10 mouse cellular contexts compared by ENCODE assay signal in genomic region chr13:23682623-23682946, GRCm38 (mm10). TPM values are rescaled to one million over a fixed set of nuclear protein-coding genes. Genes with fewer than 3 reads are reported as not detected.
A peak's percentile ranks its signal among the peaks of the same experiment; 100 is the strongest.
DNase-seq lines count a peak whose midpoint lies in the region; ATAC-seq and TF ChIP-seq lines count a peak whose summit lies in the region.
"Had no signal": no experiment of that assay in that cellular context is flagged by ENCODE, and none has a peak within 500 bp of the region (broad histone marks: within the 10 kb centered on the region; RNA-seq: fewer than 3 reads in every experiment).

No protein-coding gene starts in this region.

- WGBS in lung, embryonic 16.5 days = 22% methylated on average over 1 of the region's 1 CpGs
- 74% methylated on average over 1 of the region's 1 CpGs for WGBS in limb, embryonic 10.5 days
- 64% methylated on average over 1 of the region's 1 CpGs for WGBS in neural tube, embryonic 14.5 days

- no peaks in the 10 kb centered on the region for H3K27me3 ChIP-seq in lung, embryonic 16.5 days (ENCODE audit: control insufficient read depth, insufficient read depth, low read depth, low read length)
- H3K27me3 ChIP-seq in limb, embryonic 10.5 days (ENCODE audit: low read depth, poor library complexity, severe bottlenecking) = no peaks in the 10 kb centered on the region
- no peaks in the 10 kb centered on the region for H3K27me3 ChIP-seq in neural tube, embryonic 14.5 days (ENCODE audit: control insufficient read depth, insufficient read depth, low read length)

- no peaks in the 10 kb centered on the region for H3K9me3 ChIP-seq in lung, embryonic 16.5 days (ENCODE audit: control insufficient read depth, low read length)
- no peaks in the 10 kb centered on the region for H3K9me3 ChIP-seq in limb, embryonic 10.5 days (replicated peaks)
- no peaks in the 10 kb centered on the region for H3K9me3 ChIP-seq in neural tube, embryonic 14.5 days (ENCODE audit: control insufficient read depth, low read length)

- peak overlapping the region; percentile 46 for H3K4me3 ChIP-seq in lung, embryonic 16.5 days (ENCODE audit: low read length)
- H3K4me3 ChIP-seq in embryonic fibroblast, embryonic 13.5 days (ENCODE audit: insufficient read depth, low read length) = peak overlapping the region; percentile 49
- peak overlapping the region; percentile 50 for H3K4me3 ChIP-seq in limb, embryonic 10.5 days
- H3K4me3 ChIP-seq in neural tube, embryonic 14.5 days (ENCODE audit: low read depth, low read length) = no peak overlapping the region

- ATAC-seq in lung, embryonic 16.5 days (ENCODE audit: low read depth) = no peak
- ATAC-seq in neural tube, embryonic 14.5 days (ENCODE audit: low read depth) = no peak
- no peak for ATAC-seq in activated CD4-positive, CD25-positive, alpha-beta regulatory T cell, adult 4 months

- no peak for TF ChIP-seq CTCF in embryonic fibroblast, embryonic 13.5 days (IDR thresholded peaks at IDR 0.05; ENCODE audit: borderline replicate concordance, insufficient read depth, low read length)

- peak overlapping the region; percentile 94 for H3K27ac ChIP-seq in lung, embryonic 16.5 days (ENCODE audit: low read length)
- H3K27ac ChIP-seq in embryonic fibroblast, embryonic 13.5 days (ENCODE audit: insufficient read depth, low read length) = peak overlapping the region; percentile 70
- peak overlapping the region; percentile 87 for H3K27ac ChIP-seq in limb, embryonic 10.5 days
- no peak overlapping the region for H3K27ac ChIP-seq in neural tube, embryonic 14.5 days (ENCODE audit: low read depth, low read length)

- TF ChIP-seq POLR2A in embryonic fibroblast, embryonic 13.5 days (IDR thresholded peaks at IDR 0.05; ENCODE audit: low read depth, low read length) = no peak; the same call in 1 of the 2 replicates

- peaks cover 8% of the 10 kb centered on the region; the same call in 1 of the 2 replicates for H3K4me1 ChIP-seq in lung, embryonic 16.5 days (replicated peaks; ENCODE audit: control insufficient read depth, insufficient read depth, low read length)
- H3K4me1 ChIP-seq in embryonic fibroblast, embryonic 13.5 days (ENCODE audit: control insufficient read depth, insufficient read depth, low read length) = peaks cover 2% of the 10 kb centered on the region; the same call in 1 of the 2 replicates
- H3K4me1 ChIP-seq in limb, embryonic 10.5 days = peaks cover 20% of the 10 kb centered on the region
- H3K4me1 ChIP-seq in neural tube, embryonic 14.5 days (ENCODE audit: control insufficient read depth, insufficient read depth, low read length) = peaks cover 14% of the 10 kb centered on the region; the same call in 1 of the 2 replicates

- no peak for DNase-seq in lung, postnatal 25 days (ENCODE audit: low spot score)
- DNase-seq in limb, embryonic 10.5 days (ENCODE audit: low spot score) = no peak
- no peak for DNase-seq in adrenal gland, adult 8-10 months
- no peak for DNase-seq in cerebellum, postnatal 10 days
- DNase-seq: adrenal gland, postnatal 25 days; heart, postnatal 36 days had no signal

- H3K36me3 ChIP-seq in lung, embryonic 16.5 days (ENCODE audit: control insufficient read depth, insufficient read depth, low read length) = no peaks in the 10 kb centered on the region
- H3K36me3 ChIP-seq in limb, embryonic 10.5 days = no peaks in the 10 kb centered on the region
- H3K36me3 ChIP-seq in neural tube, embryonic 14.5 days (ENCODE audit: control insufficient read depth, insufficient read depth, low read length) = no peaks in the 10 kb centered on the region

- peak overlapping the region; percentile 61 for H3K9ac ChIP-seq in lung, embryonic 16.5 days (ENCODE audit: low read length)
- H3K9ac ChIP-seq in neural tube, embryonic 14.5 days (replicated peaks; ENCODE audit: low read depth, low read length) = no peak overlapping the region

- H3K4me2 ChIP-seq in lung, embryonic 16.5 days (ENCODE audit: low read depth, low read length) = peak overlapping the region; percentile 62
- H3K4me2 ChIP-seq in neural tube, embryonic 14.5 days (ENCODE audit: low read depth, low read length) = peak overlapping the region; percentile 61; the same call in 1 of the 2 replicates

RNA-seq across cellular contexts. Expression of gene Hist1h2ac, which starts 1.2 kb away (rescaled TPM):
- polyA plus RNA-seq in lung, embryonic 16.5 days (2015; fragmentation: Nextera tagmentation; extraction: Ambion mirVana) = 2.2 and 2.3 TPM in 2 replicates
- polyA plus RNA-seq in embryonic fibroblast, embryonic 13.5 days (2011; ENCODE audit: insufficient read length, low read depth, missing spikeins) = 0.79 and 0.82 TPM in 2 replicates
- 0.60 and 0.98 TPM in 2 replicates for polyA plus RNA-seq in limb, embryonic 10.5 days (2016; fragmentation: Nextera tagmentation; extraction: Ambion mirVana)
- polyA plus RNA-seq in neural tube, embryonic 14.5 days (2014; fragmentation: Nextera tagmentation; extraction: Ambion mirVana) = 0.17 and 0.41 TPM in 2 replicates
- under 1 TPM in 1 of 2 experiments, not detected in 1; 0.28 TPM for polyA plus RNA-seq in activated CD4-positive, CD25-positive, alpha-beta regulatory T cell, adult 4 months (2017; shearing (Covaris generic))
- 1 to 10 TPM; 1.8 to 3.2 (median 2.3) TPM for total RNA-seq in adrenal gland, adult 8-10 months (2022)

RNA-seq across cellular contexts. Expression of gene Hist1h2bc, which starts 1.4 kb away (rescaled TPM):
- 66.1 and 72.9 TPM in 2 replicates for polyA plus RNA-seq in lung, embryonic 16.5 days (2015; fragmentation: Nextera tagmentation; extraction: Ambion mirVana)
- polyA plus RNA-seq in embryonic fibroblast, embryonic 13.5 days (2011; ENCODE audit: insufficient read length, low read depth, missing spikeins) = 55.6 and 62.4 TPM in 2 replicates
- 16.9 and 17.0 TPM in 2 replicates for polyA plus RNA-seq in limb, embryonic 10.5 days (2016; fragmentation: Nextera tagmentation; extraction: Ambion mirVana)
- 11.6 and 20.8 TPM in 2 replicates for polyA plus RNA-seq in neural tube, embryonic 14.5 days (2014; fragmentation: Nextera tagmentation; extraction: Ambion mirVana)
- 1 to 10 TPM in 1 of 2 experiments, under 1 TPM in 1; 0.85 to 5.4 TPM for polyA plus RNA-seq in activated CD4-positive, CD25-positive, alpha-beta regulatory T cell, adult 4 months (2017; shearing (Covaris generic))
- total RNA-seq in adrenal gland, adult 8-10 months (2022) = 100 to 1,000 TPM; 105 to 176 (median 135) TPM

RNA-seq across cellular contexts. Expression of gene Hist1h1t, which starts 13.0 kb away (rescaled TPM):
- polyA plus RNA-seq in lung, embryonic 16.5 days (2015; fragmentation: Nextera tagmentation; extraction: Ambion mirVana) = 0.16 and 0.48 TPM in 2 replicates
- polyA plus RNA-seq in embryonic fibroblast, embryonic 13.5 days (2011; ENCODE audit: insufficient read length, low read depth, missing spikeins) = not detected in 2 replicates
- polyA plus RNA-seq in limb, embryonic 10.5 days (2016; fragmentation: Nextera tagmentation; extraction: Ambion mirVana) = 0.26 TPM in 1 of 2 replicates, not detected in the other
- polyA plus RNA-seq in neural tube, embryonic 14.5 days (2014; fragmentation: Nextera tagmentation; extraction: Ambion mirVana) = not detected in 2 replicates
- not detected for polyA plus RNA-seq in activated CD4-positive, CD25-positive, alpha-beta regulatory T cell, adult 4 months (2017; shearing (Covaris generic))
- under 1 TPM in 1 of 4 experiments, not detected in 3; 0.26 TPM for total RNA-seq in adrenal gland, adult 8-10 months (2022)
- total RNA-seq: adrenal gland, postnatal 25 days; heart, postnatal 36 days had no signal

RNA-seq across cellular contexts. Expression of gene Hist1h4c, which starts 15.7 kb away (rescaled TPM):
- polyA plus RNA-seq in lung, embryonic 16.5 days (2015; fragmentation: Nextera tagmentation; extraction: Ambion mirVana) = 6.2 and 6.6 TPM in 2 replicates
- polyA plus RNA-seq in embryonic fibroblast, embryonic 13.5 days (2011; ENCODE audit: insufficient read length, low read depth, missing spikeins) = 2.8 and 3.8 TPM in 2 replicates
- 6.4 and 6.5 TPM in 2 replicates for polyA plus RNA-seq in limb, embryonic 10.5 days (2016; fragmentation: Nextera tagmentation; extraction: Ambion mirVana)
- polyA plus RNA-seq in neural tube, embryonic 14.5 days (2014; fragmentation: Nextera tagmentation; extraction: Ambion mirVana) = 2.1 and 3.5 TPM in 2 replicates
- 1 to 10 TPM in 1 of 2 experiments, under 1 TPM in 1; 0.57 to 7.4 TPM for polyA plus RNA-seq in activated CD4-positive, CD25-positive, alpha-beta regulatory T cell, adult 4 months (2017; shearing (Covaris generic))
- 10 to 100 TPM; 71.9 to 93.9 (median 88.6) TPM for total RNA-seq in adrenal gland, adult 8-10 months (2022)

RNA-seq across cellular contexts. Expression of gene Hfe, which starts 28.1 kb away (rescaled TPM):
- polyA plus RNA-seq in lung, embryonic 16.5 days (2015; fragmentation: Nextera tagmentation; extraction: Ambion mirVana) = 11.2 and 13.7 TPM in 2 replicates
- polyA plus RNA-seq in embryonic fibroblast, embryonic 13.5 days (2011; ENCODE audit: insufficient read length, low read depth, missing spikeins) = 4.6 and 7.9 TPM in 2 replicates
- 1.6 and 2.0 TPM in 2 replicates for polyA plus RNA-seq in limb, embryonic 10.5 days (2016; fragmentation: Nextera tagmentation; extraction: Ambion mirVana)
- 2.4 and 4.7 TPM in 2 replicates for polyA plus RNA-seq in neural tube, embryonic 14.5 days (2014; fragmentation: Nextera tagmentation; extraction: Ambion mirVana)
- polyA plus RNA-seq in activated CD4-positive, CD25-positive, alpha-beta regulatory T cell, adult 4 months (2017; shearing (Covaris generic)) = under 1 TPM in 1 of 2 experiments, not detected in 1; 0.80 TPM
- 10 to 100 TPM; 27.4 to 41.7 (median 33.5) TPM for total RNA-seq in adrenal gland, adult 8-10 months (2022)
